Mouse (Mus musculus): Measurements from ENCODE around the gene Paics. TPM values are rescaled to one million over a fixed set of nuclear protein-coding genes. Genes with fewer than 3 reads are reported as not detected.
"Not testable (repeated sequence)": the region's sequence is repeated elsewhere in the genome, so short reads cannot be mapped to it uniquely, and the experiment has no call there.

Paics gene
- 20.0 and 22.1 TPM in 2 replicates for polyA plus RNA-seq (2012; rRNA removed)

DNA sequence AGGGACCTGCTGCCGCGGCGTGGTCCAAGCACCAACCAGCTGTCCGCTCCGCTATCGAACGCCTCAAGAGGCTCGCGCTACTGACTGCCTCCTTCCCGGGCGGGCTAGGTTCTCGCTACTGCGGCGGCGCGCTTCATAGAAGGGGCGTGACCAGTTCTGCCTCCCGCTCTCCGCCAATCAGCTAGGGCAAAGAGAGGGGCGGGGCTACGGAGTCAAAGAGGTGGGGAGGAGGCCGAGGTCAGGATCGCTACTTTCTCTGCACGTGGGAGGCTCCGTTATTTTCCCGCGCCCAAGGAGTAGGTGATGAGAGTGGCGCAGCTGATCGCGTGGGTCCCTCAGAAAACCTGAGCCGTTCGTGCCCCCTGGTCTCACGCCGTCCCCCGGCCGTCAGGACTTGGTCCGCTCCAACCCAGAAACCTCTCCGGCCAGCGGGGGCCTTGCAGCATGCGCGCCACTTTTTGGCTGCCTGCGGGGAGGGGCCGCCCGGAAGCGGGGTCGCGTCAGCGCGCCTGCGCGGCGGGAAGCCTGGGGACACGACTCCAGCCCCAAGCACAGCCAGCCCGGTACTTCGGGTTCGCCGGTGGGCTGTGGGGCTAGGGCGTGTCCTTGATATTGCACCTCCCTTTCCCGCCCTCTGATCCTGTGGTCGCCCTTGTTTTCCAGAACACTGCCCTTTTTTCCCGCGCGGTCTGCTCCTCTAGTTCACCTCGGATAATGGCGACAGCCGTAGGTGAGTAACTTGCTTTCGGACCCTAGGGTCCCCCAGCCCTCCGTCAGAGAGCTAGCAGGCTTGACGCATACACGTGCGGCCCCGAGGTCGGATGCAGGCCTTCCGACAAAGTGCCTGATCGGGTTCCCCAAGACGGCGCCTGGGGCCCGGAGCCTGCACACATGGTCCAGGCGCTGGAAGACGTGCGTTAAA, at the start of gene Paics, which contains the start of gene Ppat:
Gene Paics (plus strand): TSS at position 202 of the 922 bp plus-strand sequence.
Gene Ppat (minus strand): TSS at position 473 of the 922 bp plus-strand sequence.
- WGBS: under 1% methylated on average over 81 of the region's 81 CpGs
- DNase-seq (ENCODE audit: low read depth, low spot score): peak; percentile 96

DNA sequence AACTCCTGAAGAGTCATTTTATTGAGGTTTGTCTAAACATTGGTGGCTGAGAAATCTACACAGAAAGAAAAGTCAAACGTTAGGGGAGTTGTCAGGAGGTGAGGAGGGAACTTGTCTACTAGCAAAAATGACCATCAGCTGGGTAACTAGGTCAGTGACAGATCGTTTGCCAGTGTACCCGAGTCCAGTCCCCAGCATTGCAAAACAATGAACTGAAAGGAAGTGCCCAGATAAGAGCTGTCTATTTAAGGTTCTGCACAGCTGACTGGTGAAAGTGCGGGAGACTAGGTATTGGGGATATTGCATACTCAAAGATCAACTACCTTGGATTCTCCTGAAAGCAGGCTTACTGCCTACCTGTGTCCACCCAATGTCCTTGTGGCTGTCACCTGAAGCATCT, 49.0 kb upstream of the Paics start:
- 56% methylated on average over 4 of the region's 4 CpGs for WGBS
- no peak for DNase-seq (ENCODE audit: low read depth, low spot score)

DNA sequence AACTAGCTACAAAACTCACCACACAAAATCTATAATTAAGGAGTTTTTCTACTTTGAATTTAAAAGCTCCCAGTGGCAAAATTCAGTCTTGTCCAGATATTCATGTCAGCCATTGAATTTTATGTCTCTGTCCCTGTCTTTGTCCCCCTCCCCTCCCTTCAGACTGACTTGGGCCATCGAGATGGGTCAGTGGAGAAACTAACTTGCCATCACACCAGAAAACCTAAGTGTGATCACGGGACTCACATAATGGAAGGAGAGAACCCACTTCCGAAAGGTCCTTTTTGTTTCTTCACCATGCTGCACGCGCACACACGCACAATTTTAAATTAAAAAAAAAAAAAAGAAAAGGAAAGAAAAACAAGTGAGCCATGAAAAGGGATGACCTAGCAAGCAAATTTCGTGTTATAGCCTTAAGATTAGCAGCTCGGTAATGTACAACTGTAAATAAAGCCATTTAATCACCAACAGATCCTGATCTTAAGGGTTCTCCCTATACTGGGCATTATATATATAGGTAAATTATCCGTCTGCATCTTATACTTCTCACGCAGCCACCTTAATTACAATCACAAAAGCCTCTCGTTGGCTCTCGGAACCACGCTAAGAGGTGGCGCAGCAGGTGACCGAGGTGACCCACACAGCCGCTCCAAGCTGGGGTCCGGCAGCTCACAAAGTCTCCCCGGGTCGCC, 46.2 kb upstream of the Paics start:
- no peak for DNase-seq (ENCODE audit: low read depth, low spot score)
- WGBS: under 1% methylated on average over 19 of the region's 19 CpGs

DNA sequence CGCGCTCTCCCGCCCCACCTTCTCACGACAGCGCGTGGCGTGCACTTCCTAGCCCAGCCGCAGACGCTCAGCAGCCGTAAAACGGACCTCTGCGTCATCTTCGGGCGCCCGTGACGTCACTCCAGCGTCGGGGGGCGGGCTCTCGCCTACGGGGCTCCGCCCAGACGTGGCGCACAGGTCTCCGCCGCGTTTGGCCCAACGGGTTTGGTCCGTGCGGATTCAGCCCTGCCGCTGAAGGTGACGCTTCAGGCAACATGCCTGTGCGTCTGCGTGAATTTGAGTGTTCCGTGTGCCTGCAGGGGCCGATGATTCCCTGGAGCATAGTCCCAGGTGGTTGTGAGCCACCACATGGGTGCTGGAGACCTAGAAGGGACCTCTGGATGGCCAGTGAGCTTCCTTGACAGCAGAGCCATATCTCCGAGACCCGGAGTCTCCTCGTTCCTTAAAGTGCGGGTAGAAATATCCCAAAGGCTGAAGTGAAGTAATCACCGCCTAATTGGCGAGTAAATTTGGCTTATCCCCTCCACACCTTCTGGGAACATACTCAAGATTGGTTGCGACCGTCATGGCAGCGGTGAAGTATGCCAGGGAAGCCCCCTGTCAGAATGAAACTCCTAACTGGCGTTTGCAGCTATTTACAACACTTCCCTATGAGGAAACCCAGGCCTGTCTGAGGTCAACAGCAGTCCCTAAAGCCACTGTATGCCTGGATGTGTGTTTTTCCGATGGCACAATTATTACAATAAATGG, 45.5 kb upstream of the Paics start, which contains the start of gene Aasdh:
Gene Aasdh (minus strand): TSS at position 110 of the 750 bp plus-strand sequence.
- peak; percentile 68 for DNase-seq (ENCODE audit: low read depth, low spot score)
- under 1% methylated on average over 47 of the region's 47 CpGs for WGBS

DNA sequence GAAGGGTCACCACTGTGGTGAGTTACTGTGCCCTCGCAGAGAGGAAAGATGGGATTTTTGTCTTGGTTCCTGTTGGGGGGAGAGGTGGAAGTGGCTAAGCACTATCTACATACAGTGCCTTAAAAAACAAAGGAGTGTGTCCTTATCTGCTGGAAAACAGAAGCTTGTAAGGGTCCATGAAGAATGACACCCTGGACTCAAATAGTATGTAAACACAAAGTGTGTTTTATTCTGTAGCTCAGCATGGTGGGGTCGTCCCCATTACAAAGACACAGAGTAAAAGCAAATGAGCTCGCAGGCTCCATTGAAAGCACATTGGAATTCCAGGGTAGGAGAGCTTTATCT, 45.0 kb upstream of the Paics start:
- 34% methylated on average over 3 of the region's 3 CpGs for WGBS
- no peak for DNase-seq (ENCODE audit: low read depth, low spot score)

DNA sequence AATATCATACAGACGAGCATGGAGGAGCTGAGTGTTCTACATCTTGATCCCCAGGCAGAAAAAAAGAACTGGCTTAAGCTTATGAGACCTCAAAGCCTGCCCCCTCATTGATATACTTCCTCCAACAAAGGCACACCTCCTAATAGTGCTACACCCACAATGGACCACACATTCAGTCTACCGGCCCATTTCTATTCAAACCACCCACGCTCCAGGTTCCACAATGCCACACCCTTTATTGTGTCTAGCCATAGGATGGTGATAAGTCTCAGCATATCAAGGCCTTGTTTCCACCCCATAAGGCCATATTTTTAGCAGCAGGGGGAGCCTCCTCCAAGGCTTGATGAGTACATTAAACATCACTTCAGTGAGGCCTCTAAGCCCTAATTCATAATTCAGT, 40.3 kb upstream of the Paics start:
- no peak for DNase-seq (ENCODE audit: low read depth, low spot score)
- WGBS: 66% methylated on average over 3 of the region's 3 CpGs

DNA sequence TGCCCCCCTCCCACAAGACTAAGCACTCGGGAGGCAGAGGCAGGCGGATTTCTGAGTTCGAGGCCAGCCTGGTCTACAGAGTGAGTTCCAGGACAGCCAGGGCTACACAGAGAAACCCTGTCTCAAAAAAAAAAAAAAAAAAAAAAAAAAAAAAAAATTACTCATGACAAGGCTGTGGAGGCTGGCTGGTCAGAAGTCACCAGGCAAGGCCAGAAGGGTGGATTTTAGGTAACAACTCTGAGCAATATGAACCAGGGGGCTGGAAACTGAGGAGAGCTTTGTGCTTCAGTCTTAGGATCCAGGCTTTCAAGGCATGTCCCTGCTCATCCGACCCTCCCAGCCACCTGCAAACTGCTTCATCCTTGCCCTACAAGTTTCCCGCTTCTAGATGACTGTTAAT, 38.6 kb upstream of the Paics start:
- WGBS: 91% methylated on average over 5 of the region's 5 CpGs
- DNase-seq (ENCODE audit: low read depth, low spot score): not testable (repeated sequence)

DNA sequence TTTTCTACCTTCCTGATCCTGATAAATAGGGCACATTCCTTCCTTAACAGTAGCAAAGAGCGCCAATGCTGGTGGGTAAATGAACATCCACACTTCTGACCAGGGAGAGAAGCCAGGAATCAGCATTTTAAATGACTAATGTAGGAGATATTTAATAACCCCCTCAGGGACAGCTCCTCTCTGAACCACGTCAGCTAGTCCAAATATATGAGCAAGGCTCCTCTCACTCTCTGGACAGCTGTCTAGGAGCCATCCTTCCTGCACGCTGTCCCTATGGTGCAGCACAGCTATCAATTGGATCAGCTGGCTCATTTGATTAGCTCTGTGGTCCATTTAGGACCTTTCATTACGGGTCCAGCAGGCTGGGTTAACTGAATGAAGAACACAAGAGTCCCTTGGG, 28.3 kb upstream of the Paics start:
- DNase-seq (ENCODE audit: low read depth, low spot score): no peak
- WGBS: 87% methylated on average over 4 of the region's 4 CpGs

DNA sequence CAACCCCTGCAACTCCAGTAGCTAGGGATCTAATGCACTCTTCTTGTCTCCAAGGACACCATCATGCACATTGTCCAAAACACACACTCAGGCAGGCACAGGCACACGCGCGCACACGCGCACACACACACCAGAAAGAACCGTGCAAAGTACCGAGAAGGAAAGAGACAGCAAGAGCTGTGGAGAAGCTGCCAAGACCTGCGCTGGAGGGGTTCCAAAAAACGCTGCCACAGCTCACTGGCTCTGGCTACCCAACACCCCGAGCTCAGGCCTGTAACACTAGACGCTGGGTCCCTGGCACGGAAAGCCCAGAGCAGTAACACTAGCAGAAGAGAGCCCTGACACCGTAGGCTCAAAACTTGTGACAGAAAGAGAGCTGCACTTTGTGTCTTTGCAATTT, 27.7 kb upstream of the Paics start:
- no peak for DNase-seq (ENCODE audit: low read depth, low spot score)
- WGBS: 86% methylated on average over 13 of the region's 13 CpGs

DNA sequence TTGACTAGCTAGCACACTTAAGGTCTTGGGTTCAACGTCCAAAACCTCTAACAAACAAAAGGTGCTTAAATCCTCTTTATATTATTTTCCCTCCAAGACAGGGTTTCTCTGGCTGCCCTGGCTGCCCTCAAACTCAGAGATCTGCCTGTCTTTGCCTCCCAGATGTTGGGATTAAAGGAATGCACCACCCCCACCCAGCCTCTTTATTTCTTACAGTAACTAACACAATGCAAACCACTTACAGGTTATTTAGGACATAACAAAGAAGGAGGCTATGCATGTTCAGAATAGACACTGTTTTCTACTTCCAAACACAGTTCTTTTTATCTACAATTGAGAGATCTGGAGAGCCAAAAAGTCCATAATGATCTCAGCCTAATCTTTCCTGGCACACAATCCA, 26.8 kb upstream of the Paics start:
- DNase-seq (ENCODE audit: low read depth, low spot score): no peak
- WGBS: 69% methylated on average over 1 of the region's 1 CpGs

DNA sequence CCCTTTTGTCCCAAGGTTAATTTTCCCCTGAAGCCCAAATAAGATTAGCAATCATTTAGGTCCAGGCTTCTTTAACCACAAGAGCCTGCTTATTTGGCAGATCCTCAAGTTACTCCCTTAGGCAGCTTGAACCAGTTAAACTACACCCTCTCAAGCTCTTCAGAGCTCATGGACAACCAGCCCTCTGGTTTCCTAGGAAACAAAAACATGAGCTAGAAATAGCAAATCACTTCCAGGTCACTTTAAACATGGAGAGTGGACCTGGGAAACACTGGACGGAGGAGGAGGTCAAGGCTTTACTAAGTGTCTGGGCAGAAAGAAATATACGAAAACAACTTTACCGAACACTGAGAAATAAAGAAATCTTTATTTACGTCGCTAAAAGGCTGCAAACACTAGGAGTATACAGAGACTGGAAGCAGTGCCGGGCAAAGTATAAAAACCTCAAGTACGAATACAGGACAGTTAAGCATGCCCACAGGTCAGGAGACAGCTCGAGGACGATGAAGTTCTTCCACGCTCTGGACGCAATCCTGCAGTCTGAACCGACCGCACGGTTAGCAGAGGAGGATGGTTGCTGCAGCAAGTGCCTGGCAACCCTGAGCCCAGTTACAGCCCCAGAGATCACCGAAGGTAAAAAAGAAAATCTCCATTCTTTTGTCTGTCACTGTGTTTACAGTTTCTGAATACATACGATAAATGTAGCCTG, 22.8 kb upstream of the Paics start:
- DNase-seq (ENCODE audit: low read depth, low spot score): no peak
- whole genome bisulfite sequencing: 75% methylated on average over 16 of the region's 16 CpGs

DNA sequence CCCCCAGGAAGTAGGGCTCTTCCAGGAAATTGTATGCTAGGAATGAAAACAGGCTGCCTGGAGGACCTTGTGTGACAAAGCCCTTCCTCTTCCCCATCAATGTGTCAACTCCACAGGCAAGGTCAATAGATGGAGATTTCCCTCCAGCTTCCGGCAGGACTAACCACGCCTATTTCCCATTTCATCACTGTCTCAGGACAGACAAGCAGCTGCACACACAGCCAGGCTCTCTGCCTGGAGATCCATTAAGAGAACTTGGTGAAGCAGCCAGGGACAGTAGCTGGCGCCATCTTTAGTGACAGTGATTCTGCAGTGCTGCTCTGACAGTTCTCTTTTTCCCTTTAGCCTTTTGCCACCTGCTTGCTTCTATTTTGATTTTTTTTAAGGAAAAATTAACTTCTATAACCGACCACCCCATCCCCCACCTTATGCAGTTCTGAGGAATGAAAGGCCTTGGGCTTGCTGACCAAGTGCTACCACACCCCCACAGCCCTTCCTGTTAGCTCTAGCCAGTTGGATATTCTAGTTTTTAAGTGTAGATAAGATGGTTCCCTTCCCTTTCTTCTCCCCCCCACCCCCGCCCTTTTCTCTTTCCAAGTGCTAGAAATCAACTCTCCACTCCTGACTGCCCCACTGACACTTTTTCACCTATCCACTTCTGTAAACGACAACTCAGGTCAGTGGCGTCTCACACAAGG, 21.8 kb upstream of the Paics start:
- DNase-seq (ENCODE audit: low read depth, low spot score): no peak
- WGBS: 68% methylated on average over 7 of the region's 7 CpGs

DNA sequence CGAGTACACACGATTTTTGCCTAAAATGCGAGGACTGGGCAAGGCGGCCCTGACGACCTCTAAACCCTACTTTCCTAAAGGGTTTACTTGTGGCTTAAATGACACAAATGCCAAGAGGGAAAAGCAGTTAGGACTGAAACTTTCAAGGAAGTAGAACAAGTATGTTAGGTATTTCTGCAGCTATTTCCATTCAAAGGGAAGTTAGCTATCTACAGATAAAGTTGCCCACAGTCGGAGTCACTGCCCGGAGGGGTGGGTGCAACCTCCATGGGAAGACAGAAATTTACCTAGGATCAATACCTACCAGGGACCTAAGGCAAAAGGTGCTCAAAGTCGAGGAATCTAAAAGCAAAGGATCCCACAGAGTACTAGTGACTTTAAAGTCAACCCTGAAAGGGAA, 11.4 kb upstream of the Paics start:
- DNase-seq (ENCODE audit: low read depth, low spot score): no peak
- WGBS: 97% methylated on average over 8 of the region's 8 CpGs

DNA sequence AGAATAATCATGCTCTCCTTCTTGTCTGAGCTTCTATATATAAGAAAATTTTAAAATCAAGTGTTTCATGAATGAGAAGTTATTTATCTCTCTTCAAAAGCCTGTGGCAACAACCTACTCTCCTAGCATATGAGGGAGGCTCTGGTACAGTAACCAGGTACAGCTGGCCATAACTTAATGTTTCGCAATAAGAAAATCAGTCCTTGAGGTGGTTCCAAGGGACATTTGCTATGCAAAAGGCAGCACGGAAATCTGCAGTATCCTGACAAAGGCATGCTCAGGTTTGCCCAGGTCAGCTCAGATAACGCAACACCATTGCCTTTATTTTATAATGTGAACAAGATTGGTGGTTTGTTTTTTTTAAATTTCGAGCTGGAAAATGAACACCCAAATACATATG, 9.1 kb upstream of the Paics start:
- 72% methylated on average over 4 of the region's 4 CpGs for WGBS
- DNase-seq (ENCODE audit: low read depth, low spot score): no peak

DNA sequence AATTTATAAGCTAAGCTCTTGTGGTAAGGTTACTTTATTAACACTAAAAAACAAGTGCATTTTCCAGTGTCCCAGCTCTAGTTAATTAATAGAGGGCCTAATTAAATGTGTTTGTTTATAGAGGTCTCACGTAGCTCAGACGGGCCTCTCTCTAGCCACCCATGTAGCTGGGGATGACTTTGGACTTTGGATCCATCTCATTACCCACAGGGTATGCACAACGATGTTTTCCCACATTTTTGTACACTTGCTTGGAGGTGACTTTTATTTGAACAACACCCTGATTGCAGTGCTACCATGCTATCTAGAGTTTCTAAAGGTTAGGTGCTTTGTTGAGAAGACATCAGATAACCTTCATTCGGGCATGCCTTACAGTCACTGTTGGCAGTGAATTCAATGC, 8.6 kb upstream of the Paics start:
- 51% methylated on average over 4 of the region's 4 CpGs for WGBS
- DNase-seq (ENCODE audit: low read depth, low spot score): no peak

DNA sequence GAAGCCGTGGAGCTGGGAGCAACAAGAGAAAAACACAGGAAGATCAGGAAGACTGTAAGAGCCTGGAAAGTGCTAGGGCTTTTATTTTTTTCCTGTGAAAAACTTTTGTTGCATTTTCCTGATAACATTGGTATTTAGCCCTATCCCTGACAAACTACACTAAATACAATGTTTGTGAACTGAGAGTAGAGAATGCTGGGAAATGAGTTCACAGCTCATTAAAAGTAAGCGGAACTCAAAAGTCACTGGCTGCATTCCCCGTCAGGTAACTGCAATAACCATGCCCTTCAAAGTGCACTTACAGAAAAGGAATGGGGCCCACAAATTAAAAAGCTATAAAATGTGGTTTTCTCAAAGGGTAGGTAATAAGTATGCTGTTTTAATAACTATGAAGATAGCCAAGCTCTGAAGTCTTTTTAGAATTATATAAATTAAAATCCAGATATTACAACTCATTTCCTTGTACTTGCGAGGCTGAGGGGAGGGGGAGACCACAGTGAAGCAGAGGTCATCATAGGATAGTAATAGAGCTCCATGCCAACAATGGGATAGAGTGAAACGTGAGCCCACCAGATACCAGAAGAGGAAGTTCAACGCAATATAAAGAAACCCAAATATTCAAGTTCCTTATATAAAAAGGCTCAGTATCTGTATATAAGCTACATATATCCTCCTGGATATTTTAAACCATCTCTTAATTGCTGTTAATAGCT, 6.0 kb upstream of the Paics start:
- no peak for DNase-seq (ENCODE audit: low read depth, low spot score)
- 69% methylated on average over 6 of the region's 6 CpGs for WGBS

DNA sequence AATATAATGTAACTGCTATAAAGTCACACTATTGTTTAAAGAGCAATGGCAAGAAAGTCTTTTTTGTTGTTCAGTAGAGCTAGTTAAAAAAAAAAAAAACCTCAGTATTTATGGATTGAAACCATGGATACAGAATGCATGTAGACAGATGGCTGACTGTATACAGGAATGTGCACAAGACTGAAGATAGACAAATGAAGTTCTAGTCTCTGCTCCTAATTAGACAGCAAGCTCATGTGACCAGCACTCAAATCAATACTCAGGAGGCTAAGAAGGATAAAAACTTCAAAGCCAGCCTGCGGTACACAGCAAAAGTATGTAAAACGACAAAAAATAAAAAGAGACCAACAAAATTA, 5.5 kb upstream of the Paics start:
- DNase-seq (ENCODE audit: low read depth, low spot score): no peak
- 90% methylated on average over 2 of the region's 2 CpGs for WGBS

DNA sequence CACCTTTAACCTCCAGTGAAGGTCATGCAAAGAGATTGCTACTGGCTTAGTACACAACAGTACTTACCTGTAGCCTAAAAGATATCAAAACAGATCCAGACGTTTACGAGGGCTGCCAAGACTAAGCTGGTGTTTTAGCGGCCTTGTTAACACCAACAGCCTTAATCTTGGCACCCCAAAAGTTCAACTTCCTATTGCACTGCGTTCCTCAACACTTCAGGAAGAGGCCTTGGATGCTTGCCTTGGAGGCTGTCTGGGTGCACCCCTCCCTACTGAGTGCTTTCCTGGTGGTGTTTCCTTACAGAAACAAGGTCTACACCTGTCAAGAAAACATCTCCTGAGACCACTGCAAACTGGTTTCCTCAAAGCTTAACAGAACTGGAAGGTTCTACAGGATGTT, 4.0 kb upstream of the Paics start:
- no peak for DNase-seq (ENCODE audit: low read depth, low spot score)

DNA sequence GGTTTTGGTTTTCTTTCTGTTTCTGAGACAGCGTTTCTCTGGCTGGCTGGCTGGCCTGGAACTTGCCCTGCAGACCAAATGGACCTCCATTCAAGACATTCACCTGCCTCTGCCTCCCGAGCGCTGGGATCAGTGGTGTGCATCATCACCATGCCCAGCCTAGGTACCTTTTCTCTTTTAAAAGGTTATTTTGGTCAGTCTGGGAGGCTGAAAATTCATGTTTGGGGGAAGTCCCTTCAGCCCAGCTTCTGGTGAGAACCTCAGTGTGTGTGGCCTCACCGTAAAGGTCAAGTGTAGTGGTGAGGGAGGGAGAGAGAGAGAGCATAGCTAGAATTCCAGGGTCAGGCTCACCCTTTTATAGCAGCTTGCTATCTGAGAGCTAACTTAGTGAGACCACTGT, 3.3 kb upstream of the Paics start:
- 81% methylated on average over 4 of the region's 4 CpGs for WGBS
- no peak for DNase-seq (ENCODE audit: low read depth, low spot score)

More for the DNA sequence above, 4.0 kb upstream of the Paics start:
- WGBS: 59% methylated on average over 4 of the region's 4 CpGs

Data from large intestine, adult 2 months (tissue).